In genomic region chr7:142405134-142405533, GRCm38 (mm10) we compare ENCODE assay signal across 20 mouse cellular contexts. TPM values are rescaled to one million over a fixed set of nuclear protein-coding genes. Genes with fewer than 3 reads are reported as not detected.
"Had no signal": no experiment of that assay in that cellular context is flagged by ENCODE, and none has a peak within 500 bp of the region (broad histone marks: within the 10 kb centered on the region; RNA-seq: fewer than 3 reads in every experiment).

No protein-coding gene starts in this region.

RNA-seq across cellular contexts. Expression of gene Gm49369, which starts 22.7 kb away (rescaled TPM):
- polyA plus RNA-seq: limb, embryonic 13.5 days; limb, embryonic 15.5 days; liver, embryonic 11.5 days; liver, embryonic 12.5 days; liver, embryonic 13.5 days; liver, postnatal 0 days; lung, embryonic 14.5 days; midbrain, embryonic 10.5 days; midbrain, embryonic 12.5 days; midbrain, embryonic 13.5 days; midbrain, postnatal 0 days; neural tube, embryonic 11.5 days had no signal

RNA-seq across cellular contexts. Expression of gene Syt8, which starts 29.5 kb away (rescaled TPM):
- polyA plus RNA-seq: limb, embryonic 10.5 days; limb, embryonic 11.5 days; liver, adult 2 months; liver, embryonic 12.5 days; liver, embryonic 13.5 days; liver, postnatal 0 days; lung, embryonic 14.5 days; midbrain, embryonic 10.5 days; midbrain, embryonic 11.5 days; midbrain, embryonic 13.5 days; midbrain, embryonic 14.5 days; midbrain, embryonic 15.5 days; midbrain, embryonic 16.5 days; midbrain, postnatal 0 days; neural tube, embryonic 11.5 days had no signal

RNA-seq across cellular contexts. Expression of gene Ifitm10, which starts 31.6 kb away (rescaled TPM):
- polyA plus RNA-seq: macrophage; neural tube, embryonic 11.5 days had no signal

RNA-seq across cellular contexts. Expression of gene Tnni2, which starts 36.5 kb away (rescaled TPM):
- polyA plus RNA-seq: liver, adult 2 months; midbrain, embryonic 14.5 days had no signal
